Mouse (Mus musculus) thymus, postnatal 36 days (tissue): ENCODE data around the gene Gprc5d.
A peak's percentile ranks its signal among the peaks of the same experiment; 100 is the strongest.

Experiments
- DNase-seq, 2 experiments: peaks; one replicate each; pipeline ENCODE4 v3.0.0; 2022; ENCODE audit warnings: mixed read lengths in 2 of 2

The Gprc5d gene

DNA sequence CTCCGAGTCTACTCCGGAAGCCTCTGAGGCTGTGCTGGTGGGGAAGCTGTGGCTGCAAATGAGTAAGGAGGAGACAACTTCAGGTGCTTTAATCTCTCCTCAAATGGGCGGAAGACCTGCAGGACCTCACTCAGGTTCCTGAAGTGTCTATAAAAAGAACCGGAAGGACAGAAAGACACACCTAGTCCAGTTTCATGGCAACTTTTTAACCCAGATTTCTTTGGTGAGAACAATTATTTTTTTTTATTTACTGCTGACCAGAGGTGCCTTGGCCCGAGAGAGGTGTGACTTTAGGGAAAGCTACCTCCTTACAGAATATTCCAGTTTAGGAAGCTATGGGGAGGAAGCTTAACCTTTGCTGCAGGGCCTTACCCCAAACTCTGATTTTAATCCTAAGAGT is at the start of gene Gprc5d:
Gprc5d (minus strand) TSS at position 101 of the 400 bp plus-strand sequence.
- no peak for DNase-seq

DNA sequence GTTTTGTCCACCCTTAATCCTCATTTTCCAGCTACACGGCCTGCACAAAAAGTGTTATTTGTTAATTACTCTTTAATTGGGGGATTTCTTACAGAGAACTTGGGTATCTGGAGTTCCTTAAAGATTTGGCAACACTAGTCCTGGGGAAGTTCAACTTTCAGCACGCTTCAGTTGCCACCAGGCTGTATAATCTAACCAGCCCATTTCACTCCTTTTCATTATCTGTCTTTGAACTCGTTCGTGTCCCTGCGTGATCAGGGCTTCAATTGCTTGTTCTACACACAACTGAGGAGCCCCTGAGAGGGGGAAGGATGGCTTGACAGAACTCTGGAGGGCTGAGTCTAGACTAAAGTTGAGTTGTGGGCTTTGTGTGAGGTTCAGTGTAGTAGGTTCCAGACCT is 48.6 kb upstream of the Gprc5d start:
- no peak for DNase-seq

DNA sequence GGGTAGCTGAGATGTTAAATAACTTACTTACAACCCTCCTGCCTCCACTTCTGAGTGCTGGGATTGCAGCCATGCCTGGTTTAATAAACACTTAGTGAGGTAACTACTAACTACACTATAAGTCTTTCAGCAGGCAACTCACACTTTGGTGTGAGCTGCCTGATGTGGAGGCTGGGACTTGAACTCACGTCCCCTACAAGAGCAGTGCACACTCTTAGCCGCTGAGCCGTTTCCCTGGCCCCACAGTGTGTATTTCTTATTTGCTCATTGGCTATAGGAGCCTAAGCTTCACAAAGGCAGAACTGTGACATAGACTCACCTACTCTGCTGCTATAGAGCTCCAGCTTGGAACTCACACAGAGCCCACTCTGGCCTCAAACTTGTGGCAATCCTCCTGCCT is 48.2 kb upstream of the Gprc5d start:
- DNase-seq: no peak

DNA sequence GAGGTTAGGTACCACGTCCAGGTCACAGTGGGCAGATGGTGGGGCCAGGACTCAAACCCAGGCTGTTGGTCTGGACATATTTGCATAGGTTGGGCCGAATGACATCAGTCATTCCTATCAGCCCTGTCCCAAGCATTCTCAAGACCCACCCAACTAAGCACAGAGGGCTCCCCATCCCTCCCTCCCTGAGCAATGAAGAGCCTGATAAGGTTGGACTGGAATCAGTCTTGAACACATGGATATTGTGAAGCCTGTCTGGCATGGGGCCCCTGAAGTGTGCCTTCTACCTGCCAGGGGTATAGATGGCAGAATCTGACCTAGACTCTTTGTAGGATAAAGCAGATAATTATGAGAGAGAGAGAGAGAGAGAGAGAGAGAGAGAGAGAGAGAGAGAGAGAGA is 47.6 kb upstream of the Gprc5d start:
- DNase-seq: no peak

DNA sequence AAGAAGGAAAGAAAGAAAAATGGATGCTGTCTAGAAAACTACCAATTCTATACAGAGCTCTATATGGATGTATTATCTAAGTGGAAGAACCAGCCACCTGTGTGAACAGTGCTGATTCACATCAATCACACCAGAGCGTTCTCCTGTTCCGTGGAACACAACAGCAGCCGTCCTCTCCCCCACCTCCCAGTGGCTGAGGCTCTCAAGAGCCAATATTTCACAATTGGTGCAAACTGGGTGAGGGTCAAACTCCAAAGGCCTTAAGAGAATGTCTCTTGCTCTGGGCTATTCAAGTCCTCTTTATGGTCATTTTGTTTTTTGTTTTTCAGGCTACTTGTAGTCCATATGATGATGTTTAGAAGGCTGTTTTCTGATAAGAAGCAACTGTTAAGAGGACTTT is 47.1 kb upstream of the Gprc5d start:
- no peak for DNase-seq

DNA sequence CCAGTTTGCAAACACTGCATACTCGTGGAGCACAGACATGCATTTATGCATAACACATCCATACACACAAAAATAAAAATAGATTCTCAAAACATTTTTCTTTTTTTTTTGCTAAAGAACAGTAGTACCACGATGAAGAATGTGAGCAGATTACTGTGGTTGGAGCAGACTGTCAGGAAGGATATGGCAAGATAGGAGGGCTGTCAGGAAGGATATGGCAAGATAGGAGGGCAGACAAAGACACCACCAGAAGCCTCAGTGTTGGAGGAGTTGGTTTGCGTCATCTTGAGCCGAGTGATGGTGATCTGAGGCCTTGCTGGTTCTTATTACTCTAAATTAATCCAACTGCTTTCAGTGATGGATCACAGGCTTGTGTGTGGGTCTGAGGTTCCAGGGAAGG is 44.8 kb upstream of the Gprc5d start:
- DNase-seq: no peak

DNA sequence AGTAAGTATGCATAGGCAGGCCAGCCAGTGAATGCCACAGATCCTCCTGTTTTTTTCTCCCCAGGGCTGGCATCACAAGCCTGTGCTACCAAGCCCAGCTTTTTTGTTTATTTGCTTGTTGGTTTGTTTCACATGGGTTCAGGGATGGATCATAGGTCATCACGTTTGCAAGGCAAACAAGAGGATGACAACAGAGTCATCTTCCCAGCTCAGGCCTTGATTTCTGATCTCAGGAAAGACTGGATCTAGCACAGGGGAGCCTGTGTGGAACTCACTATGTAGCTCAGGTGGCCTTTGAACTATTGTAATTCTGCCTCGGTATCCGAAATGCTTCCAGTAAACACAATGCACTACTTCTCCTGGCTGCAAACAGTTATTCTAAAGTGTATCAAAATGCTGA is 44.2 kb upstream of the Gprc5d start:
- no peak for DNase-seq

DNA sequence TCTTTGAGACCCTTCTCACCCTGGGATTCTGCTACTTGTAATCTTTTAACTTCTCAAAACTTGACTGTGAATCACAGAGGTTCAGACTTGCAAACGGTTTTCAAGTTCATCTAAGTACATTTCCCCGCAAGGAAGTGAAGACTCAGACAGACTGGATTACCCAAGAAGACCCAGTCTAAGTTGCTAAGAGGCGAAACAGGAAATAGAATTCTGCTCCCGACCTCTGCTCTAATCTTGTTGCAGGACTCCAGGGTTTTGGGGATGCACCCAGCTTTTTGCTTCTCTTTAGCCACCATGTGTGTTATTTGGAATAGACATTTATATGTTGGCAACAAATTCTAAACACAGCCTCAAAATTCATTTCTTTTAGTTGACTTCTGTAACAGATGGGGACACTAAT is 43.3 kb upstream of the Gprc5d start:
- DNase-seq: no peak

DNA sequence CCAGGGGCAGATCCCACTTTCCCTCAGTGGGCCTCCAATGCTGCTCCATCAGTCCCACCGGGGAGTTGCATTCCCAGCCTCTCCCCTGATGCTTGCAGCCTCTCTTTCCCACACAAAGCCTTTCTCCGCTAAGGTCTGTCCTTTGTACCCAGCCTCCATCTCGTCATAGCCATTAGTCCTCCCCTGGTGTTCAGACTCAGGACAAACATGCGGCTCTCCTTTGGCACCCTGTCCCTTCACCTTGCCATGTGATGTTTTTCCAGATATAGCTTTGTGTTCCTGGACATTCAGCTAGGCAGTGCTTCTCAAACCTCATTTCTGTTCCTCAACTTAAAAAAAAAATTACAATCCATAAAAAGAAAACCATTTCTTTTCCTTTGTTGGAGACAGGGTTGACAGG is 40.4 kb upstream of the Gprc5d start:
- no peak for DNase-seq

DNA sequence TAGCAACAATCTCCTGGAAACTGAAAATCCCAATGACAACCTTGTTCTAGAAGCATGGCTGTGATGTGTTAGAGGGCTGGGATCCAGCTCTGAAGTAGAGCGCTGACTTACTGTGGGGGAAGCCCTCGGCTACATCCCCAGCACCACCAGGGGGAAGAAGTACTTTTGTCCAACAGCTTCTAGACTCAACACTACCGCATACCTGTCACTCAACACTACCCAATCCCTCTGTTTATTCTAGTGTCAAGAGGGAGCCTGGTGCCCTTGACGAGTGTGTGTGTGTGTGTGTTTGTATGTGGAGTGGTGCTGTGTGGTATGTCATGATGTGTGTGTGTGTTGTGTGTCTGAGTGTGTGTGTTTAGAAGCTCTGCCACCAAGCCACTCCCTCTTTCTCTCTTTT is 39.4 kb upstream of the Gprc5d start:
- DNase-seq: no peak

DNA sequence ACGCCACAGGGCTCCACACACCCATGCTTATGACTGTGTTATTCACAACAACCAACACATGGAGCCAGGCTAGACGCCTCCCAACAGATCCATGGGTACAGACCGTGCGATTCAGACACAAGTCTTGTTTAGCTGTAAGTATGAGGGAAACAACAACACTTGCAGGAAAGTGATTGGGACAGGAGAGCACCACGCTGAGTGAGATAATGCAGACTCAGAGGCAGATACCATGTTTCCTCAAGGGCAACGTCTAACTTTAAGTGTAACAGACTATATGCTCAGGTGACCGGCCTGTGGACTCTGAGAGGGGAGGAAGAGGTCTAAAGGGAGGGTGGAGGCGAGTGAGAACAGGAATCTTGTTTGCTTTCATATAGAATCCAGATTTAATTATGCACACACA is 38.5 kb upstream of the Gprc5d start:
- no peak for DNase-seq

DNA sequence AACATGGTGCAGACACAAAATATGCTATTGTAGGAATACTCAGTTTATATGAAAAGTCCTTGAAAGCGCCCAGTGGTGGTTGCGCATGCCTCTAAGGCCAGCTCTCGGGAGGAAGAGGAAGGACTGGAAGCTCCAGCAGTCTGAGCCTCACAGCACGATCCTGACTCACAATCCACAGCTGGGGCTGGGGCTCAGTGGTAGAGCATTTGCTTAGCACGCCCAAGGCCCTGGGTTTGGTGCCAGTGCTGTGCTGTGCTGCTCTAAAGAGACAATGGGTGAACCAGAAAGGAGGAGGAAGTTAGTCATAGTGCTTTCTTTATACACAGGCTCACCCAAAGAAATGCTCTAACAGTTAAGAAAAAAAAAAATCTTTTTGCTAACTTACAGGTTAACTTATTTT is 35.6 kb upstream of the Gprc5d start:
- no peak for DNase-seq

DNA sequence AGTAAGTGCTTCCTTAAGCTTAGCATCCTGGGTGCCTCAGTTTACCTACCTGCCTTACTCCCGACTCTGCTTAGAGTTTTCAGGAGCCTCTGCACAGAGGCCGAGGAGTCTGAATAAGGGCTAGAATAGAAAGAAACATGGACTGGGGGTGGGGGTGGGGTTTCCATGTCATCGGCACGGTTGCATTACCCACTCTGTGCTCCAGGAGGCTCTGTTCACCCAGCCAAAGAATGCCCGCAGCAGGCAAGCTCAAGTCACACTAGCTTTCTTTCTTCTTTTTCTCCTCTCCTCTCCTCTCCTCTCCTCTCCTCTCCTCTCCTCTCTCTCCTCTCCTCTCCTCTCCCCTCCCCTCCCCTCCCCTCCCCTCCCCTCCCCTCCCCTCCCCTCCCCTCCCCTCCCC is 32.2 kb upstream of the Gprc5d start:
- peak; percentile 23 to 26 for DNase-seq

DNA sequence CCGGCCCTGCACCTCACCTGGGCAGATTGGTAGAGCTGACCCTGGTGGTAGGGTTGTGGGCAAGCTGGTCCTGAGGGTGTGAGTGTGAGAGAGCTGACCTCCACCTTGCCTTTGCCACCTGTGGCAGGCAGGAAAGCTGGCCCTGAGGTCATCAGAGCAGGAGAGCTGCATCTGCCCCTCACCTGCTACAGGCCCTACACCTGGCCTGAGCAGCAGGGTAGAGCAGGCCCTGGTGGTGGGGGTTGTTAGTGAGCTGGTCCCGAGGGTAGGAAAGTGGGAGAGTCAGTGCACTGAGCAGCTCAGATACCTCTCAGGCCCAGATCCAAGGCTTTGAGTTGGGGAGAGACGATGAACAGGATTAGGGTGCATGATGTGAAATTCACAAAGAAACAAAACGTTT is 31.6 kb upstream of the Gprc5d start:
- DNase-seq: peak in 1 of 2 experiments; percentile 9

DNA sequence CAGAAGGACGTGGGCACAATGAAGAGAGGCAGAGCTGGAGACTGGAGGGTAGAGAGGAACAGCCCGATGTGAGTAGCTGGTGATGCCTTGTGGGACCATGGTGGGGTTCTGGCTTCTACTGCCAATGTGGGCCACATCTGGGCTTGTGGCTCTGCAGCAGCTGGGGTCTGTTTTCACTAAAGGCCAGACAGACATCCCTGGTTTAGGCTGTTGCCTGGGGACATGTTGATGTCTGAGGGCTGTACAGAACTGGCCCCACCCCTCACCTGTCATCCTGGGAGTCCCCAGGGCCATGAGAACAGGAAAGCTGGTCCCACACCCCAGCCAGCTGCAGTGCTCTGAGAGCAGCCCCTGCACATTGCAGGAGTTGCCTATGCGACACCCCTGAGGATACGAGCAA is 31.1 kb upstream of the Gprc5d start:
- DNase-seq: no peak

DNA sequence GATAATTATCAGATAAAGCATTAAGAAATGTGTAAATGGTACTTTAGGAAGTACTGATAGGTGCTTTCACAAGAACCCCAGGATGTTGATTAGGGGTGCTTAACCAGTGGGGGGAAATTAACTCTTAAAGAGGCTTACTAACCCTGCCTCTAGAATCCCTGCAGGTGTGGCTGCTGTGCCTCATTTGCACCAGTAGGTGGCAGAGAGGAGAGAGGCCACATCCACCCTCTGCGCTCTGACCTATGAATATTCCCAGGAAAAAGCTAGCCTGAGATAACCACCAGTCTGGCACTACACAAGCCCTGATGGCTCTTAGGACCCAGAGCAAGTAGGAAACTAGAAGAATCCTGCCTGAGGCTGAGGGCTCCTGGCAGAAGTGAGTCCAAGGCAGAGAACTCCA is 30.4 kb upstream of the Gprc5d start:
- peak; percentile 19 to 23 for DNase-seq

DNA sequence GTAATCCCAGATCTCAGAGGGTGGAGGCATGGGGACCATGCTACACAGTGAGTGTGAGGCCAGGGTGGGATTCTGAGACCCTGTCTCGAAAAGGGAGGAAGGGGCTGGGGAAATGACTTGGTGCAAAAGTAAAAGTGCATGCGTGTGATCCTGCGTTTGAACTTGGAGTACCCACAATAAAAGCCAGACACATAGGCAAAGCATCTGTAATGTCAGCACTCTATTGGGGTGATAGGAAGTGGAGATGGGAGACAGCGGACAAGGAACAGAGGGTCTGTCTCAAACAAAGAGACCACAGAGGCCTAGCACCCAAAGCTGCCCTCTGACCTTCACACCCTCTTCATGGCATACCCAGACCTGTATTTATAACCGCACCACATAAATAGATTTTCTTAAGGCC is 27.9 kb upstream of the Gprc5d start:
- DNase-seq: no peak

DNA sequence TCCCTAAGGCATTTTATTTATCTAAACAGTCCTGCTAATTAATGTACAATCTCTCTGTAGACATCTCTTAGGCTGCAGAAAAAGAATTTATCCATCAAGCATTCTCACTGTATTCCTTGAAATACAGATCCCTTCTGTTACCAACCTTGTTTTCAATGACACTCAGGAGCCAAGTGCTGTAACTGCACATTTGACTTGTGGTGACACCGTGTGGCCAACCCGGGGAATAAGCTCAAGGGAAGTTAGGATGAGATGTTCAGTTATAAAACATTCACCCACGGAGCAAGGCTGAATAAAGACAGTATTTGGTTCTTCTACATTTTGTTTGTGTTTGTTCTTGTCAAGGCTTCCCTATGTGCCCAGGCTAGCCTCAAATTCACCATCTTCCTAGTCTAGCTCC is 26.4 kb upstream of the Gprc5d start:
- no peak for DNase-seq

DNA sequence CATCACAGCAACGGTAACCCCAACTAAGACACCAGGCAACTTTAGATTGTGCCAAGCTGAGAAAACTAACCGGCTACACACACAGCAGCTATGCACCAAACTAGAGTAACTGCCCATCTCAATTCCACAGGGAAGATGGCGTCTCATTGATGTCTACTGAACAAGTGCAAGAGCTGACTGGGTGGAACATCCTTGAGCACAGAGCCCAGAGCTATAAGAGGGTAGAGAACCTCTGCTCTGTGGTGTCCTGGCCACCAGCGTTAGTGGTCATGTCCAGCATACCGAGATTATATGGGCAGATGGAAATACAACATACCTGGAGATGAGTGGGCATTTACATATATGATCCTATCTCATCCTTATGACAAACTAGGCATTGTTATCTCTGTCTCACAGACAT is 25.1 kb upstream of the Gprc5d start:
- DNase-seq: no peak

DNA sequence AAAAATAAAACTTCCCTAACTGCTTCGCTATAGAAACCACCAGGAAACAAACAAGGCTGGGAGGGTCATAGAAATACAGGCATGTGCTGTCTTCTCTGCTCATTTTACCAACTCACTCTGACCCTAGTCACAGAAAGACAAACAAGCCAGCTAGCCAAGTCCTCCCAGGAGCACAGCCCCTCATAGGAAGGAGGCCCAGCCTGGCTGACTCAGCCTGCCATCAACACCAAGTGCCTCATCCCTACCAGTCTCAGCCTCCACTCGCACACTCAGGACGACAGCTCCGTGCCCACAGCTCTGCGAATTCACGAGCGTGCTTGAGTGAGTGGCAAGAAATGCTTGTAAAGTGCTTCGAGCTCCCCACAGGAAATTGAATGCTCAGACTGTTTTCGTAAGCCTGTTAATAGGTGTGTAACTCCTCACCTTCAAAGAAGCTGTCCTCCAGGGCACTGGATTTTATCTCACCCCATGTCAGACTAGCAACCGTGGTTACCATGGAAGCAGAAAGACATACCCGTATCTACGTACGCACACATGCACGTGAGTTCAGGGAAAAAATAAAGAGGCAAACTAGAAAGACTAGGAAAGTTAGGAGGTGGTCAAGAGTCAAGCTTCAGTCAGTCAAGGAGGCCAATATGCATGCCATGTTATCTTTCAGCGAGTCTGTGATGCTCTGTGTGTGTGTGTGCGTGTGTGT is 23.5 kb upstream of the Gprc5d start:
- DNase-seq: no peak

DNA sequence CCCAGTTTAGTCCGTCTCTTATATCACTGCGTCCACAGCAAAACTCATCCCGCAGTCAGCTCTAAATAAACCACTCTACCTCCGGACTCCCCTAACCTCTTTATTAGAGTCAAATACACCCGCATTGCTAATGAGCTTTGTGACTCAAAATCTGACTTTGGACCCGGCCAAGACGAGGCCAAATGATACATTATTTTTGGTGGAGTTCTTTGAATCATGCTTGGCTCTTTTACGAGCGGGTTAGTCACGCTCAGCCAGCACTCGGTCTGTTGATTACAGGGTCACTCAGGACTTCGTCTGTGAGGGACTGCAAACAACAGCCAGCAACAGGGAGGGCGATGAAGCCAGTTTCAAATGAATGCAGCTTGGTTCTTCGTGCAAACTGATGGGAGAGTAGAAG is 20.7 kb upstream of the Gprc5d start:
- DNase-seq: no peak

DNA sequence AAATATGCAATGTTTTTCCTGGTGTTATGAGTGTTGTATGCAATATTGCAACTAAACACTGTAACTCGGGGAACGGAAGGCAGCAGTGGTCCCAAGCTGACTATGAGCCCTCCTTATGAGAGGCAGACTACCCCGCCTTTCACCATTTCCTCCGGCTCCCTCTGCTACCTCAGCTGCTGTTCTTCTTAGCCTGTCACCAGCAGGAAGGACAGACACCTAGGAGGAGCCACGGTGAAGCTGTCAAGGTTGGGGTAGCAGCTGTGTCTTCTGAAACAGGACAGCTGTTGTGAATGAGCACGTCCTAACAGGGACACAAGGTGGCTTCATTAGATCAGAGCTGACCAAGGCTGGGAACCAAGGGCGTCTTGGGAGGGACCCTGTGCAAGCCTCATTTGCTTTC is 20.1 kb upstream of the Gprc5d start:
- no peak for DNase-seq

DNA sequence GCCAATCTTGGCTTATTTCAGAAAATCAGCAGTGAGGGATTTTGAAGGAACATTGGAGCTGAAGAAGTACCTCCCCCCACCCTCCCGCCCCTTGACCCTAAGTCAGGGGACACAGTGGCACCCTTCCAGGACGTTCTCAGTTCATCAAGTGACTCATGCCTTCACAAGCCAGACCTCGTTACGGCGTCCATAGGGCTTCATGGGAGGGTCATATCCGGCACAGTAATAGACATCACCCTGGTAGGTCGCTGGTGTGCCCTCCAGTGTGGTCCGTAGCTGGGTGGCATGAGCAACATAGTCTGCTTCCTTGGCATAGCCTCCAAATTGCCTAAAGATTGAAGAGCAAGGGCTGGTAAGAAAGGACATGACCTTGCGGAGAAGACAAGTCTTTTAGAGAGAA is 19.7 kb upstream of the Gprc5d start:
- DNase-seq: no peak

DNA sequence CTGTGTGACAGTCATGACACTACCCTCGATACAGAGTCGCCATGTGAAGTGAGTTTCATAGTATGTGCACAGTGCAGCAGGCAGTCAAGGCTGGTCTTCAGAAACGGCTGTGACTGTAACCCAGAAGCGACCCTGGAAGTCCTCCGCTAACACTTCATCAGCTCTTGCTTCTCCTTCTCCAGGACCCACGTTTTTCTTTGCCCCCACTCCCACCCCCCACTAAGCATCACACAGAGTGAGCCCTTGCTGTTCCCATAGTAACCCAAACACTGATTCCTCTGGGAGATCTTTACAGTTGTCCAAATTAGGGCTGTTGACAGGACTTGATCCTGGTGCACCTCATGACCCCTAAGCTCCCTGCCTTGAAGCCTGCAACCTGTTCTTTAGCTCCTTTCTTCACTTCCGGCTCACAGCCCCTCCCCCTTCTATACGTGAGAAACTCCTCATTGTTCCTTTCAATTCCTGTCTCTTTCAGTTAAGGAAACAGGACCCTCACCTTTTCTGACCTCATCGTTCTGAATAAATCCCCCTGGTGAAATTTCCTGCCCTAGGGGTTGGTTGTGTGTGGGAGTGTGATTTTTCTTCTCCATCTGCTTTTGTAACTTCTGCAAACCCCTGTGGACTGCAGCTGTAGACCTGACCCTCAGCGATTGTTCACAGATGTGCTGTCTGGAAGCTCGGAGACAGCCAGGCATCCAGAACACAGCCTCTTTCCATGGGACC is 18.5 kb upstream of the Gprc5d start:
- no peak for DNase-seq

DNA sequence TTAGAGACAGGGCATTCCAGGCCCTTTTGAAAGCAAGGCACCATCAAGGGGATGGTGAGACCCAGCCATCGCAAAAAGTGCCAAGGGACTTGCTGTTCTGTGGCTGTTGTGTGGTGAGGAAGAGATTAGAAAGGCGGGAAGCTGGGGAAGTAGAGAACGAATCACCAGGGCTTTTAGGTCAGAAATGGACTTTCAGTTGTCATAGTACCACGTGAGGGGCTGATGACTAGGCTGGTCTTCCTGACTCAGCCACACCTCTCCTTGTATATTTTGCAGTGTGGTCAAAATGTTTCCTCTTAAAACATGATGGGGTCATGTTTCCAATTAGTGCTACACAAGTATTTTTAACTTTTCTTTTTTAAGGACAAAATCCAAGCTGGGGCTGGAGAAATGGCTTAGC is 17.7 kb upstream of the Gprc5d start:
- DNase-seq: no peak
